ENCODE assay signal across 15 mouse cellular contexts in the genomic region with DNA sequence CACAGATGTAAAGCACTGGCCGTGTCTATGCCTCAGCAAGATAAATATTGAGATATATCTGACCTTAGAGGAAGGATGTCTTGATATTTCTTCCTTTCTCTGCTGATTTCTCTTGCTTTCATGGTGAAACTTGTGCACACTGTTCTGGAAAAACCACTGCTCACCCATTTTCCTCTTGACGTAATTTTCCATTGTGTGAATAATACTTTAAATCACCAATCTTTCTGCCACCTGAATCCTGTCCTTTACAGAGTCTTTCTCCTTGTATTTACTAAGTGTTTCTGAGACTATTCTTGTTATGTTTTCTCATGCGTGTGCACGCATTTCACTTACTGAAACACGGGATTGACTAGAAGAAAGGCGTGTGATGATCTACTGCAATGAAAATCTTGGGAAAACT.
"Had no signal": no experiment of that assay in that cellular context is flagged by ENCODE, and none has a peak within 500 bp of the region (broad histone marks: within the 10 kb centered on the region; RNA-seq: fewer than 3 reads in every experiment).

No protein-coding gene starts in this region.

- DNase-seq: retina, postnatal 1 day; right cerebral cortex, adult 18-20 months; right cerebral cortex, postnatal 14 days; right cerebral cortex, postnatal 4 days; spleen, adult 18-20 months; thymus, adult 18-20 months; thymus, adult 2 months; thymus, postnatal 14 days; thymus, postnatal 25 days; thymus, postnatal 36 days; thymus, postnatal 4 days had no signal

- H3K4me2 ChIP-seq: neural tube, embryonic 13.5 days; neural tube, embryonic 15.5 days; stomach, embryonic 15.5 days had no signal

- H3K4me3 ChIP-seq: neural tube, embryonic 13.5 days; neural tube, embryonic 15.5 days; stomach, embryonic 15.5 days had no signal

- H3K4me1 ChIP-seq: stomach, embryonic 15.5 days had no signal

- H3K27me3 ChIP-seq: neural tube, embryonic 13.5 days; neural tube, embryonic 15.5 days; stomach, embryonic 15.5 days had no signal

- H3K36me3 ChIP-seq: neural tube, embryonic 13.5 days; neural tube, embryonic 15.5 days; stomach, embryonic 15.5 days had no signal

- H3K27ac ChIP-seq: neural tube, embryonic 13.5 days; neural tube, embryonic 15.5 days; stomach, embryonic 15.5 days; stomach, postnatal 0 days had no signal

- H3K9me3 ChIP-seq: neural tube, embryonic 13.5 days; neural tube, embryonic 15.5 days; stomach, embryonic 15.5 days had no signal

- H3K9ac ChIP-seq: neural tube, embryonic 13.5 days; neural tube, embryonic 15.5 days; stomach, embryonic 15.5 days had no signal
